Mouse (Mus musculus): ENCODE measurements at regions not wholly inside any gene's neighbourhood (a gene's known extent, or its start where the extent isn't known, plus 50 kb on each side); places are given as distances from the start of the nearest gene placed in this dataset.

GRCm38 (mm10) chr13:60076147-60076800, 100.9 kb downstream of the Gas1 start:
- Histone ChIP-seq H3K9me3 (ENCODE audit: control insufficient read depth, low read length) (no peaks in the 10 kb centered on the region), H3K27ac (ENCODE audit: low read depth, low read length) (no peak overlapping the region), H3K36me3 (ENCODE audit: control insufficient read depth, insufficient read depth, low read length) (no peaks in the 10 kb centered on the region), H3K4me3 (ENCODE audit: low read depth, low read length) (no peak overlapping the region), H3K9ac (ENCODE audit: low read length) (no peak overlapping the region), H3K4me1 (ENCODE audit: control insufficient read depth, insufficient read depth, low read length) (peaks cover 3% of the 10 kb centered on the region; the same call in 1 of the 2 replicates), H3K4me2 (ENCODE audit: low read depth) (no peak overlapping the region), H3K27me3 (ENCODE audit: control insufficient read depth, insufficient read depth, low read length) (no peaks in the 10 kb centered on the region)
- ATAC-seq (ENCODE audit: insufficient read depth, low FRiP score, low TSS enrichment) = no peak
- no peak for DNase-seq (ENCODE audit: low spot score)
- 65% methylated on average over 6 of the region's 6 CpGs for WGBS

GRCm38 (mm10) chr13:60071595-60071994, 105.6 kb downstream of the Gas1 start:
- Histone ChIP-seq H3K4me3 (ENCODE audit: low read depth, low read length) (no peak overlapping the region), H3K27ac (ENCODE audit: low read depth, low read length) (no peak overlapping the region), H3K4me1 (ENCODE audit: control insufficient read depth, insufficient read depth, low read length) (peaks cover 6% of the 10 kb centered on the region; the same call in 1 of the 2 replicates), H3K9me3 (ENCODE audit: control insufficient read depth, low read length) (no peaks in the 10 kb centered on the region), H3K27me3 (ENCODE audit: control insufficient read depth, insufficient read depth, low read length) (no peaks in the 10 kb centered on the region), H3K36me3 (ENCODE audit: control insufficient read depth, insufficient read depth, low read length) (no peaks in the 10 kb centered on the region), H3K4me2 (ENCODE audit: low read depth) (no peak overlapping the region), H3K9ac (ENCODE audit: low read length) (no peak overlapping the region)
- WGBS = 50% methylated on average over 9 of the region's 9 CpGs
- DNase-seq (ENCODE audit: low spot score) (no peak), ATAC-seq (ENCODE audit: insufficient read depth, low FRiP score, low TSS enrichment) (no peak)

- H3K9ac ChIP-seq (ENCODE audit: low read length) = no peak overlapping the region
- H3K4me1 ChIP-seq (ENCODE audit: control insufficient read depth, insufficient read depth, low read length) = 0 out of 2 replicates have a peak, but pooled peaks cover 3% of the 10 kb centered on the region
- H3K27ac ChIP-seq (ENCODE audit: low read depth, low read length) = no peak overlapping the region
- 39% methylated on average over 9 of the region's 9 CpGs for WGBS
- no peak for ATAC-seq (ENCODE audit: insufficient read depth, low FRiP score, low TSS enrichment)
- peak; percentile 46 for DNase-seq (ENCODE audit: low spot score)
- H3K27me3 ChIP-seq (ENCODE audit: control insufficient read depth, insufficient read depth, low read length) = no peaks in the 10 kb centered on the region
- H3K4me3 ChIP-seq (ENCODE audit: low read depth, low read length) = no peak overlapping the region
- no peaks in the 10 kb centered on the region for H3K9me3 ChIP-seq (ENCODE audit: control insufficient read depth, low read length)
- H3K4me2 ChIP-seq (ENCODE audit: low read depth) = no peak overlapping the region
- no peaks in the 10 kb centered on the region for H3K36me3 ChIP-seq (ENCODE audit: control insufficient read depth, insufficient read depth, low read length)
These were observed 108.0 kb downstream of the Gas1 start for GRCm38 (mm10) chr13:60069196-60069595.

GRCm38 (mm10) chr13:60067325-60067724, 109.8 kb downstream of the Gas1 start:
- no peak for ATAC-seq (ENCODE audit: insufficient read depth, low FRiP score, low TSS enrichment)
- H3K27me3 ChIP-seq (ENCODE audit: control insufficient read depth, insufficient read depth, low read length) = no peaks in the 10 kb centered on the region
- no peak overlapping the region for H3K27ac ChIP-seq (ENCODE audit: low read depth, low read length)
- DNase-seq (ENCODE audit: low spot score) = no peak
- H3K9ac ChIP-seq (ENCODE audit: low read length) = no peak overlapping the region
- no peak overlapping the region for H3K4me3 ChIP-seq (ENCODE audit: low read depth, low read length)
- 83% methylated on average over 9 of the region's 9 CpGs for WGBS
- H3K36me3 ChIP-seq (ENCODE audit: control insufficient read depth, insufficient read depth, low read length) = no peaks in the 10 kb centered on the region
- H3K4me2 ChIP-seq (ENCODE audit: low read depth) = no peak overlapping the region
- 0 out of 2 replicates have a peak, but pooled peaks cover 3% of the 10 kb centered on the region for H3K4me1 ChIP-seq (ENCODE audit: control insufficient read depth, insufficient read depth, low read length)
- no peaks in the 10 kb centered on the region for H3K9me3 ChIP-seq (ENCODE audit: control insufficient read depth, low read length)

- Histone ChIP-seq H3K4me1 (ENCODE audit: control insufficient read depth, insufficient read depth, low read length) (0 out of 2 replicates have a peak, but pooled peaks cover 3% of the 10 kb centered on the region), H3K9ac (ENCODE audit: low read length) (no peak overlapping the region), H3K4me2 (ENCODE audit: low read depth) (no peak overlapping the region), H3K36me3 (ENCODE audit: control insufficient read depth, insufficient read depth, low read length) (no peaks in the 10 kb centered on the region), H3K27me3 (ENCODE audit: control insufficient read depth, insufficient read depth, low read length) (no peaks in the 10 kb centered on the region), H3K27ac (ENCODE audit: low read depth, low read length) (no peak overlapping the region), H3K4me3 (ENCODE audit: low read depth, low read length) (no peak overlapping the region), H3K9me3 (ENCODE audit: control insufficient read depth, low read length) (no peaks in the 10 kb centered on the region)
- DNase-seq (ENCODE audit: low spot score) (no peak), ATAC-seq (ENCODE audit: insufficient read depth, low FRiP score, low TSS enrichment) (no peak)
- 81% methylated on average over 6 of the region's 6 CpGs for WGBS
These were observed 115.6 kb downstream of the Gas1 start for GRCm38 (mm10) chr13:60061589-60061988.

- no peak for DNase-seq (ENCODE audit: low spot score)
- H3K36me3 ChIP-seq (ENCODE audit: control insufficient read depth, insufficient read depth, low read length) = no peaks in the 10 kb centered on the region
- no peaks in the 10 kb centered on the region for H3K9me3 ChIP-seq (ENCODE audit: control insufficient read depth, low read length)
- no peak overlapping the region for H3K4me3 ChIP-seq (ENCODE audit: low read depth, low read length)
- H3K27ac ChIP-seq (ENCODE audit: low read depth, low read length) = no peak overlapping the region
- ATAC-seq (ENCODE audit: insufficient read depth, low FRiP score, low TSS enrichment) = no peak
- H3K9ac ChIP-seq (ENCODE audit: low read length) = no peak overlapping the region
- no peak overlapping the region for H3K4me2 ChIP-seq (ENCODE audit: low read depth)
- no peaks in the 10 kb centered on the region for H3K27me3 ChIP-seq (ENCODE audit: control insufficient read depth, insufficient read depth, low read length)
- 40% methylated on average over 13 of the region's 13 CpGs for WGBS
- 0 out of 2 replicates have a peak, but pooled peaks cover 3% of the 10 kb centered on the region for H3K4me1 ChIP-seq (ENCODE audit: control insufficient read depth, insufficient read depth, low read length)
These were observed 119.3 kb downstream of the Gas1 start for GRCm38 (mm10) chr13:60057761-60058274.

- DNase-seq (ENCODE audit: low spot score) = no peak
- no peak for ATAC-seq (ENCODE audit: insufficient read depth, low FRiP score, low TSS enrichment)
- H3K4me2 ChIP-seq (ENCODE audit: low read depth) = no peak overlapping the region
- no peak overlapping the region for H3K4me3 ChIP-seq (ENCODE audit: low read depth, low read length)
- WGBS = 43% methylated on average over 3 of the region's 3 CpGs
- no peak overlapping the region for H3K27ac ChIP-seq (ENCODE audit: low read depth, low read length)
- H3K27me3 ChIP-seq (ENCODE audit: control insufficient read depth, insufficient read depth, low read length) = no peaks in the 10 kb centered on the region
- no peak overlapping the region for H3K9ac ChIP-seq (ENCODE audit: low read length)
- H3K4me1 ChIP-seq (ENCODE audit: control insufficient read depth, insufficient read depth, low read length) = 0 out of 2 replicates have a peak, but pooled peaks cover 6% of the 10 kb centered on the region
- no peaks in the 10 kb centered on the region for H3K36me3 ChIP-seq (ENCODE audit: control insufficient read depth, insufficient read depth, low read length)
- H3K9me3 ChIP-seq (ENCODE audit: control insufficient read depth, low read length) = no peaks in the 10 kb centered on the region
These were observed 122.6 kb downstream of the Gas1 start for GRCm38 (mm10) chr13:60054531-60054930.

- H3K4me2 ChIP-seq (ENCODE audit: low read depth) = no peak overlapping the region
- H3K4me3 ChIP-seq (ENCODE audit: low read depth, low read length) = no peak overlapping the region
- H3K9me3 ChIP-seq (ENCODE audit: control insufficient read depth, low read length) = no peaks in the 10 kb centered on the region
- DNase-seq (ENCODE audit: low spot score) = no peak
- 0 out of 2 replicates have a peak, but pooled peaks cover 6% of the 10 kb centered on the region for H3K4me1 ChIP-seq (ENCODE audit: control insufficient read depth, insufficient read depth, low read length)
- no peaks in the 10 kb centered on the region for H3K27me3 ChIP-seq (ENCODE audit: control insufficient read depth, insufficient read depth, low read length)
- no peaks in the 10 kb centered on the region for H3K36me3 ChIP-seq (ENCODE audit: control insufficient read depth, insufficient read depth, low read length)
- H3K27ac ChIP-seq (ENCODE audit: low read depth, low read length) = no peak overlapping the region
- H3K9ac ChIP-seq (ENCODE audit: low read length) = no peak overlapping the region
- 67% methylated on average over 9 of the region's 9 CpGs for WGBS
- ATAC-seq (ENCODE audit: insufficient read depth, low FRiP score, low TSS enrichment) = no peak
These were observed 123.1 kb downstream of the Gas1 start for GRCm38 (mm10) chr13:60054081-60054480.

GRCm38 (mm10) chr13:60051866-60052265, 125.3 kb downstream of the Gas1 start:
- no peak overlapping the region for H3K9ac ChIP-seq (ENCODE audit: low read length)
- H3K4me2 ChIP-seq (ENCODE audit: low read depth) = no peak overlapping the region
- ATAC-seq (ENCODE audit: insufficient read depth, low FRiP score, low TSS enrichment) (no peak), DNase-seq (ENCODE audit: low spot score) (no peak)
- 74% methylated on average over 1 of the region's 1 CpGs for WGBS
- no peaks in the 10 kb centered on the region for H3K9me3 ChIP-seq (ENCODE audit: control insufficient read depth, low read length)
- H3K36me3 ChIP-seq (ENCODE audit: control insufficient read depth, insufficient read depth, low read length) = no peaks in the 10 kb centered on the region
- H3K4me3 ChIP-seq (ENCODE audit: low read depth, low read length) = no peak overlapping the region
- no peak overlapping the region for H3K27ac ChIP-seq (ENCODE audit: low read depth, low read length)
- no peaks in the 10 kb centered on the region for H3K27me3 ChIP-seq (ENCODE audit: control insufficient read depth, insufficient read depth, low read length)
- 0 out of 2 replicates have a peak, but pooled peaks cover 4% of the 10 kb centered on the region for H3K4me1 ChIP-seq (ENCODE audit: control insufficient read depth, insufficient read depth, low read length)
